Mouse (Mus musculus): ENCODE results near the gene 4931429L15Rik.

Gene 4931429L15Rik

GRCm38 (mm10) chr9:46327706-46328571, 8.2 kb upstream of the 4931429L15Rik start:
- DNase-seq (ENCODE audit: low read depth, low spot score), result no peak

GRCm38 (mm10) chr9:46326694-46327405, 7.1 kb upstream of the 4931429L15Rik start:
- no peak for DNase-seq (ENCODE audit: low read depth, low spot score)

- no peak for DNase-seq (ENCODE audit: low read depth, low spot score)
Measured at GRCm38 (mm10) chr9:46320461-46320860, 675 bp upstream of the 4931429L15Rik start.

- DNase-seq (ENCODE audit: low read depth, low spot score), result no peak
Measured at GRCm38 (mm10) chr9:46317957-46318356, 1.8 kb downstream of the 4931429L15Rik start.

- DNase-seq (ENCODE audit: low read depth, low spot score), result no peak
Measured at GRCm38 (mm10) chr9:46316909-46317308, 2.9 kb downstream of the 4931429L15Rik start.

- DNase-seq (ENCODE audit: low read depth, low spot score), result no peak
Measured at GRCm38 (mm10) chr9:46316388-46316787, 3.4 kb downstream of the 4931429L15Rik start.

- no peak for DNase-seq (ENCODE audit: low read depth, low spot score)
Measured at GRCm38 (mm10) chr9:46315807-46316365, 3.9 kb downstream of the 4931429L15Rik start.

- no peak for DNase-seq (ENCODE audit: low read depth, low spot score)
Measured at GRCm38 (mm10) chr9:46314921-46315320, 4.9 kb downstream of the 4931429L15Rik start.

GRCm38 (mm10) chr9:46314507-46314906, 5.3 kb downstream of the 4931429L15Rik start:
- DNase-seq (ENCODE audit: low read depth, low spot score), result no peak

- no peak for DNase-seq (ENCODE audit: low read depth, low spot score)
Measured at GRCm38 (mm10) chr9:46309121-46309520, 10.7 kb downstream of the 4931429L15Rik start.

- DNase-seq (ENCODE audit: low read depth, low spot score), result no peak
Measured at GRCm38 (mm10) chr9:46302142-46302541, 17.6 kb downstream of the 4931429L15Rik start.

- DNase-seq (ENCODE audit: low read depth, low spot score), result no peak
Measured at GRCm38 (mm10) chr9:46298381-46298780, 21.4 kb downstream of the 4931429L15Rik start.

GRCm38 (mm10) chr9:46282631-46283436, 37.0 kb downstream of the 4931429L15Rik start, which contains the start of gene Bud13:
Gene Bud13, plus strand, starts transcription at chr9:46283008.
- DNase-seq (ENCODE audit: low read depth, low spot score), result peak; percentile 84

GRCm38 (mm10) chr9:46274494-46274893, 45.3 kb downstream of the 4931429L15Rik start:
- DNase-seq (ENCODE audit: low read depth, low spot score), result no peak

- peak; percentile 95 for DNase-seq (ENCODE audit: low read depth, low spot score)
Measured at GRCm38 (mm10) chr9:46272677-46273454, 46.9 kb downstream of the 4931429L15Rik start, which contains the start of gene Zpr1. Gene Zpr1, plus strand, starts transcription at chr9:46273064.

- DNase-seq (ENCODE audit: low read depth, low spot score), result no peak
Measured at GRCm38 (mm10) chr9:46272070-46272469, 47.7 kb downstream of the 4931429L15Rik start.

GRCm38 (mm10) chr9:46270782-46271181, 49.0 kb downstream of the 4931429L15Rik start:
- no peak for DNase-seq (ENCODE audit: low read depth, low spot score)

GRCm38 (mm10) chr9:46269125-46269524, 50.7 kb downstream of the 4931429L15Rik start:
- no peak for DNase-seq (ENCODE audit: low read depth, low spot score)

- DNase-seq (ENCODE audit: low read depth, low spot score), result no peak
Measured at GRCm38 (mm10) chr9:46268343-46268873, 51.4 kb downstream of the 4931429L15Rik start, which contains the start of gene Apoa5. Gene Apoa5, plus strand, starts transcription at chr9:46268633.

GRCm38 (mm10) chr9:46261131-46261530, 58.7 kb downstream of the 4931429L15Rik start:
- no peak for DNase-seq (ENCODE audit: low read depth, low spot score)

All from telencephalon, adult 2 months (tissue).